Mouse (Mus musculus) hindbrain, embryonic 11.5 days (tissue): Measurements from ENCODE around the gene Spc25. TPM values are rescaled to one million over a fixed set of nuclear protein-coding genes. Genes with fewer than 3 reads are reported as not detected.

Experiments used
- ATAC-seq: fragments of 200-750 bp; cut with Nextera tagmentation; 2 replicates; pipeline ENCODE4 v1.8.0; 2017; ENCODE audit warnings: mild to moderate bottlenecking, moderate TSS enrichment, moderate library complexity; ENCODE audit not compliant: low FRiP score
- DNase-seq: peaks from one replicate; pipeline ENCODE4 v3.0.0-alpha.2; 2015; ENCODE audit warnings: low spot score
- H3K27ac ChIP-seq: fragments of 300-500 bp; sonication (generic); 2 replicates; pipeline ENCODE4 v1.5.1; 2014; ENCODE audit warnings: mild to moderate bottlenecking, low read depth, low read length
- H3K27me3 ChIP-seq: fragments of 300-500 bp; sonication (generic); 2 replicates; pipeline ENCODE4 v1.6.1; 2014; ENCODE audit warnings: mild to moderate bottlenecking, low read length, moderate library complexity, mixed read lengths; ENCODE audit not compliant: control insufficient read depth, insufficient read depth
- H3K36me3 ChIP-seq: fragments of 300-500 bp; sonication (generic); 2 replicates; pipeline ENCODE4 v1.6.1; 2014; ENCODE audit warnings: mild to moderate bottlenecking, low read length, moderate library complexity, mixed read lengths; ENCODE audit not compliant: control insufficient read depth, insufficient read depth
- H3K4me1 ChIP-seq: fragments of 300-500 bp; sonication (generic); replicated peaks from 2 replicates; pipeline ENCODE4 v1.6.1; 2014; ENCODE audit warnings: low read length, mixed read lengths; ENCODE audit not compliant: control insufficient read depth, insufficient read depth
- H3K4me2 ChIP-seq: fragments of 300-500 bp; sonication (generic); replicated peaks from 2 replicates; pipeline ENCODE4 v1.6.1; 2014; ENCODE audit warnings: mild to moderate bottlenecking, low read depth, low read length
- H3K4me3 ChIP-seq: fragments of 300-500 bp; sonication (generic); 2 replicates; pipeline ENCODE4 v1.5.1; 2014; ENCODE audit warnings: low read depth, low read length
- H3K9ac ChIP-seq: fragments of 300-500 bp; sonication (generic); 2 replicates; pipeline ENCODE4 v1.6.1; 2014; ENCODE audit warnings: low read depth, low read length
- H3K9me3 ChIP-seq: fragments of 300-500 bp; sonication (generic); 2 replicates; pipeline ENCODE4 v1.6.1; 2016; ENCODE audit warnings: low read length; ENCODE audit not compliant: control insufficient read depth
- WGBS: fragments of 180-500 bp; shearing (Covaris S2); extraction: QIAGEN DNeasy Blood & Tissue Kit; methylation state at CpG from one replicate; pipeline ENCODE4 v1.1.7; 2014; 5-methylcytosine and 5-hydroxymethylcytosine counted together
- polyA plus RNA-seq: library from polyadenylated mRNA; unstranded; fragments of >200 nt; fragmentation: Nextera tagmentation; extraction: Ambion mirVana; gene quantifications from 2 replicates; pipeline ENCODE4 v1.2.1, GENCODE M21; 2014

Gene Spc25
- polyA plus RNA-seq, 1 experiment from 2014 or later = 226 TPM

DNA sequence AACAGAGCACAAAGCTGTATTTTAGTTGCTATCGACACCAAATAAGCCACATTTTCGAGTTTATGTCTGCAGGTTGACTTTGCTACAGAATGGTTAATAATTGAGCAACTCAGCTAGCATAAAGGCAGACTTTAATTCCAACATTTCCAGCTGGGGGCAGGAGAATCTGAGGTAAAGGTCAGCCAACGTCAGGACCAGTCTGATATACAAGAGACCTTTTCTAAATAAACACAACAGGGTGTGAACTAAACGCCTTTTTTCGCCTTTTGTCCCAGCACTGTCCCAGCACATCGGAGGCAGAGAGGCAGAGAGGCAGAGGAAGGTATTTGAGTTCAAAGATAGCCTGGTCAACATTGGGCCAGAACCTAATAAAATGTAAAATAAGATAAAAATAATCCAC, 809 bp downstream of the Spc25 start:
- ATAC-seq (no peak), DNase-seq (no peak)
- no peaks in the 10 kb centered on the region for H3K27me3 ChIP-seq
- H3K9me3 ChIP-seq = no peaks in the 10 kb centered on the region
- H3K36me3 ChIP-seq = no peaks in the 10 kb centered on the region
- H3K4me2 ChIP-seq = peak overlapping the region; percentile 76
- no peak overlapping the region for H3K27ac ChIP-seq
- peaks cover 3% of the 10 kb centered on the region; the same call in 1 of the 2 replicates for H3K4me1 ChIP-seq
- peak overlapping the region; percentile 86 for H3K4me3 ChIP-seq
- WGBS = 22% methylated on average over 6 of the region's 6 CpGs
- H3K9ac ChIP-seq = peak overlapping the region; percentile 77

DNA sequence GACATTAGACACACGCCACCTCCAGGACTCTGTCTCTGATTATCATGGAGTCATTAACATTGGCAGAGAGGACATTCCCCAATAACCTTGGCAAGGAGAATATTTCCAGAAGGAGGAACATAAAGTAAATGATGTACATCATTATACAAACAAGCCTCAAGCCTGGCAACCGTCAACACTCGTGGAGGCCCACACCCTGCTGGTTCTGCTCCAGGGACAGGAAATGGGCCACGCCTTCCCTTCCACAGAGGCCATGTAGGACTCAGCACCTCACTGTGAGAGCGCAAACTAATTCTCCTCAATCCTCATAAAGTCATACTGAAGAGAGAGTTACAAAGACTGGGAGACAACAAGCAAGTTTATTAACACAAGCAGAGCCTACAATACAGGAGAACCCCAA, 12.4 kb downstream of the Spc25 start:
- no peak overlapping the region for H3K9ac ChIP-seq
- H3K4me1 ChIP-seq = no peaks in the 10 kb centered on the region
- H3K4me3 ChIP-seq = no peak overlapping the region
- ATAC-seq (no peak), DNase-seq (no peak)
- WGBS = 92% methylated on average over 5 of the region's 5 CpGs
- H3K27ac ChIP-seq = no peak overlapping the region
- H3K36me3 ChIP-seq = 0 out of 2 replicates have a peak, but pooled peaks cover 4% of the 10 kb centered on the region
- no peak overlapping the region for H3K4me2 ChIP-seq
- H3K9me3 ChIP-seq = no peaks in the 10 kb centered on the region
- no peaks in the 10 kb centered on the region for H3K27me3 ChIP-seq

GRCm38 (mm10) chr2:69191059-69191458, 14.9 kb downstream of the Spc25 start:
- Histone ChIP-seq H3K36me3 (0 out of 2 replicates have a peak, but pooled peaks cover 4% of the 10 kb centered on the region), H3K9me3 (no peaks in the 10 kb centered on the region), H3K27ac (no peak overlapping the region), H3K9ac (no peak overlapping the region), H3K4me3 (no peak overlapping the region), H3K4me2 (no peak overlapping the region), H3K27me3 (no peaks in the 10 kb centered on the region), H3K4me1 (no peaks in the 10 kb centered on the region)
- ATAC-seq (no peak), DNase-seq (no peak)
- WGBS = 89% methylated on average over 5 of the region's 5 CpGs

DNA sequence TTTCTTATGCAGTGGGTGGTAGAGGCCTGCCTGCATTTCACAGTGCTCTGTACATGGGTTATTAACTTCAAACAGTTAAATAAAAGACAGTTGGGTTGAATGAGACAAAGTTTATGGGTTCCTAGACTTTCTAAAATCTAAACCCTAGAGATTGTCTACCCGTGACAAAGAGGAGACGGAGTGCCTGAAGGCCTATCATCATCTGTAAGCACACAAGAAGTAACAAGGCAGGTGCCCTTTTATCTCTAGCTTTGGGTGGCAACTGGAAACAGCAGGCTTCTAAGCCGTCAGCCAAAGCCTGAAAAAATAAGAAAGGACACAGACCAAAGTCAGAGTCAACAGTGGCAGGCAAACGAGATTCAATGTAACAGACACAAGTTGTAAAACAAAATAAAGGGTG, 16.8 kb downstream of the Spc25 start:
- no peak overlapping the region for H3K27ac ChIP-seq
- WGBS = 79% methylated on average over 4 of the region's 4 CpGs
- ATAC-seq = no peak
- H3K9me3 ChIP-seq = no peaks in the 10 kb centered on the region
- no peak overlapping the region for H3K4me2 ChIP-seq
- no peak overlapping the region for H3K4me3 ChIP-seq
- no peaks in the 10 kb centered on the region for H3K27me3 ChIP-seq
- H3K9ac ChIP-seq = no peak overlapping the region
- H3K36me3 ChIP-seq = 0 out of 2 replicates have a peak, but pooled peaks cover 4% of the 10 kb centered on the region
- DNase-seq = no peak
- no peaks in the 10 kb centered on the region for H3K4me1 ChIP-seq

- H3K27me3 ChIP-seq = no peaks in the 10 kb centered on the region
- no peak overlapping the region for H3K4me3 ChIP-seq
- 93% methylated on average over 6 of the region's 6 CpGs for WGBS
- no peak overlapping the region for H3K27ac ChIP-seq
- ATAC-seq (no peak), DNase-seq (no peak)
- no peak overlapping the region for H3K4me2 ChIP-seq
- 0 out of 2 replicates have a peak, but pooled peaks cover 3% of the 10 kb centered on the region for H3K36me3 ChIP-seq
- no peaks in the 10 kb centered on the region for H3K4me1 ChIP-seq
- H3K9ac ChIP-seq = no peak overlapping the region
- H3K9me3 ChIP-seq = no peaks in the 10 kb centered on the region
Measured at GRCm38 (mm10) chr2:69188732-69189131, 17.3 kb downstream of the Spc25 start.

DNA sequence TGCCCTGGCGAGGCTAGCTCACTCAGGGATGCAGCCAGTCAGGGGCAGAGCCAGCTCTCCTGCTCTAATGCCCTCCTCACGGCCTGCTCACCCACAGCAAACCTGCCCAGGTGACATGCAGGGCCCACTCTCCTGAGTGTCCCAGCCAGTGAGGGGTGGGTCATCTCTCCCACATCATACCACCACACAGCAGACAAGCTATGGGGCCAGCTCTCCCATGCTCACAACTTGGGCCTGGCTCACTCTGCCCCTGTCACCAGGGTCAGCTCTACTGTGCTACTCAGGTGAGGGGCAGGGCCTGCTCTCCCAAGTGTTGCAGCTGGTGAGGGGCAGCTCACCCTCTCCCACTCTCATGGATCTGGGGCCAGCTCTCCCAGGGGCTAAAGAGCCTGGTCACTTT, 18.0 kb downstream of the Spc25 start:
- Histone ChIP-seq H3K27ac (no peak overlapping the region), H3K9ac (no peak overlapping the region), H3K9me3 (no peaks in the 10 kb centered on the region), H3K4me3 (no peak overlapping the region), H3K27me3 (no peaks in the 10 kb centered on the region), H3K36me3 (no peaks in the 10 kb centered on the region), H3K4me2 (no peak overlapping the region), H3K4me1 (no peaks in the 10 kb centered on the region)
- no peak for DNase-seq
- WGBS = 91% methylated on average over 2 of the region's 2 CpGs
- ATAC-seq = no peak

GRCm38 (mm10) chr2:69179721-69180120, 26.3 kb downstream of the Spc25 start:
- ATAC-seq (no peak), DNase-seq (no peak)
- Histone ChIP-seq H3K9me3 (no peaks in the 10 kb centered on the region), H3K4me3 (no peak overlapping the region), H3K9ac (no peak overlapping the region), H3K27ac (no peak overlapping the region), H3K4me1 (no peaks in the 10 kb centered on the region), H3K36me3 (no peaks in the 10 kb centered on the region), H3K27me3 (no peaks in the 10 kb centered on the region), H3K4me2 (no peak overlapping the region)
- WGBS = 93% methylated on average over 4 of the region's 4 CpGs

DNA sequence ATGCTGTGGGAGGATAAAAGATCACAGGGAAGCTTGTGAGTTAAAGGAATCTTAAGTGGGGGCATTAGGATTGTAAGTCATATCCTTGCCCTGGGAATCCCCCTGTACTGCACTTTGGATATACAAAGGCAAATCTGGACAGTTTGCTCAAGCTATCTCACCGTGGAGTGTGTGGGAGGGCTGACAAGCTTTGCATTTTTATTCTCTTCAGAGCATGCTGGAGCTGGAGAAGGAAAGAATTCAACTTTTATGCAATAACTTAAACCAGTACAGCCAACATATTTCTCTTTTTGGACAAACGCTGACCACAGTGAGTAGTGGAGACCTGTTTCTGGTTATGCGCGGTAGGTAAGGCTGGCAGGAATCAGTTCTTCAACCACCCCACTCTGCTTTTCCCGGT, 30.7 kb downstream of the Spc25 start:
- no peak for ATAC-seq
- no peak overlapping the region for H3K27ac ChIP-seq
- H3K36me3 ChIP-seq = no peaks in the 10 kb centered on the region
- H3K4me3 ChIP-seq = no peak overlapping the region
- no peaks in the 10 kb centered on the region for H3K27me3 ChIP-seq
- no peaks in the 10 kb centered on the region for H3K4me1 ChIP-seq
- no peak for DNase-seq
- no peak overlapping the region for H3K9ac ChIP-seq
- H3K9me3 ChIP-seq = no peaks in the 10 kb centered on the region
- H3K4me2 ChIP-seq = no peak overlapping the region
- 82% methylated on average over 5 of the region's 5 CpGs for WGBS

DNA sequence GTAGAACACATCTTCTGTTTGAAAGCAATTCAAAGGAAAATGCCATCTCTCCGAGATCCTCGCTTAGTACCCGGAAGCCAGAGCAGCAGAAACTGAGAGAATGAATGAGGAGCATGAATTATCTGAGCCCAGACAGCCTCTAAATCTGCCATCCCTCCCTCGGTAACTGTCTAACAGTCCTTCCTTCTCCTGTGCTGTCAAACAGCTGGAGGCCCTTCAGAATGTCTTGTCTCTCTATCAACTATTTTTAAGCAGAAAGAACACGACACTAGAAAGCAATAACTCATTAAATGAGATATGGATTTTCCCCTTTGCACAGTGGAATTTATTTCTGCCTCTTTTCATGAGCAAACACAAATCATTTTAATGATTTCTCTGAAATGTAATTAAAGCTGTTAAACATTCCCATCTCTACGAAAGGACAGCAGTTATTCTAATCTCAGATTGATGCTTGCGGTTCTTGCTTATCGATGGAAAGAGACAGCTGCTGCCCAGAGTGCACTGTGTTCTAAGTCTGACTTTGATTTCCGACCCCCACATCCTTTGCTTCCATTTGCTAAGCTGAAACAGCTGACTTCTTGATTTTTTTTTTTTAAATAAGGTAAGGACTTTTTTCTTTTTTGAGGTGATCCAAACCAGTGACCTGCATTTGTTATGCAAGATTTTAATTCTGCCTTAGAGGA, 35.5 kb downstream of the Spc25 start:
- no peak overlapping the region for H3K4me2 ChIP-seq
- no peaks in the 10 kb centered on the region for H3K27me3 ChIP-seq
- DNase-seq (no peak), ATAC-seq (no peak)
- no peak overlapping the region for H3K9ac ChIP-seq
- H3K4me1 ChIP-seq = no peaks in the 10 kb centered on the region
- no peaks in the 10 kb centered on the region for H3K9me3 ChIP-seq
- H3K4me3 ChIP-seq = no peak overlapping the region
- H3K36me3 ChIP-seq = no peaks in the 10 kb centered on the region
- WGBS = 82% methylated on average over 9 of the region's 9 CpGs
- H3K27ac ChIP-seq = no peak overlapping the region
